ENCODE assay signal across 24 mouse cellular contexts in genomic region chr10:19724158-19724832, GRCm38 (mm10). TPM values are rescaled to one million over a fixed set of nuclear protein-coding genes. Genes with fewer than 3 reads are reported as not detected.
DNase-seq lines count a peak whose midpoint lies in the region; ATAC-seq and TF ChIP-seq lines count a peak whose summit lies in the region.
"Had no signal": no experiment of that assay in that cellular context is flagged by ENCODE, and none has a peak within 500 bp of the region (broad histone marks: within the 10 kb centered on the region; RNA-seq: fewer than 3 reads in every experiment).

No protein-coding gene starts in this region.

- no peaks in the 10 kb centered on the region for H3K4me1 ChIP-seq in liver, postnatal 0 days (ENCODE audit: insufficient read depth)
- H3K4me1 ChIP-seq in liver, embryonic 16.5 days (ENCODE audit: control insufficient read depth, low read depth, low read length), result no peaks in the 10 kb centered on the region; the same call in 1 of the 2 replicates
- H3K4me1 ChIP-seq: embryonic facial prominence, embryonic 12.5 days; forebrain, embryonic 15.5 days; hindbrain, embryonic 15.5 days; intestine, embryonic 15.5 days; neural tube, embryonic 12.5 days; stomach, embryonic 15.5 days had no signal

- no peaks in the 10 kb centered on the region for H3K36me3 ChIP-seq in liver, postnatal 0 days (replicated peaks; ENCODE audit: insufficient read depth, low read length)
- H3K36me3 ChIP-seq in liver, embryonic 16.5 days (ENCODE audit: control insufficient read depth, insufficient read depth), result no peaks in the 10 kb centered on the region
- H3K36me3 ChIP-seq: embryonic facial prominence, embryonic 12.5 days; forebrain, embryonic 15.5 days; G1E; hindbrain, embryonic 15.5 days; intestine, embryonic 15.5 days; neural tube, embryonic 12.5 days; stomach, embryonic 15.5 days had no signal

- WGBS in liver, postnatal 0 days (ENCODE audit: insufficient replicate concordance), result 75% methylated on average over 11 of the region's 11 CpGs
- 59% methylated on average over 11 of the region's 11 CpGs for WGBS in liver, embryonic 16.5 days (ENCODE audit: insufficient replicate concordance)

- no peak overlapping the region for H3K9ac ChIP-seq in liver, postnatal 0 days (replicated peaks)
- H3K9ac ChIP-seq in liver, embryonic 16.5 days (ENCODE audit: low read depth, low read length), result no peak overlapping the region
- H3K9ac ChIP-seq: embryonic facial prominence, embryonic 12.5 days; forebrain, embryonic 15.5 days; hindbrain, embryonic 15.5 days; intestine, embryonic 15.5 days; neural tube, embryonic 12.5 days; stomach, embryonic 15.5 days had no signal

- H3K9me3 ChIP-seq in liver, postnatal 0 days (ENCODE audit: low read length), result no peaks in the 10 kb centered on the region
- H3K9me3 ChIP-seq in liver, embryonic 16.5 days (replicated peaks; ENCODE audit: control insufficient read depth, low read length), result no peaks in the 10 kb centered on the region
- H3K9me3 ChIP-seq: embryonic facial prominence, embryonic 12.5 days; forebrain, embryonic 15.5 days; G1E; hindbrain, embryonic 15.5 days; intestine, embryonic 15.5 days; neural tube, embryonic 12.5 days; stomach, embryonic 15.5 days had no signal

- H3K27ac ChIP-seq in liver, postnatal 0 days (ENCODE audit: low read depth), result no peak overlapping the region
- H3K27ac ChIP-seq in liver, embryonic 16.5 days (ENCODE audit: low read length), result no peak overlapping the region
- H3K27ac ChIP-seq: embryonic facial prominence, embryonic 12.5 days; forebrain, embryonic 15.5 days; hindbrain, embryonic 15.5 days; intestine, embryonic 15.5 days; neural tube, embryonic 12.5 days; stomach, embryonic 15.5 days had no signal

- no peaks in the 10 kb centered on the region for H3K27me3 ChIP-seq in liver, postnatal 0 days (ENCODE audit: insufficient read depth, low read length)
- no peaks in the 10 kb centered on the region for H3K27me3 ChIP-seq in liver, embryonic 16.5 days (ENCODE audit: control insufficient read depth, insufficient read depth, low read depth, low read length)
- H3K27me3 ChIP-seq: embryonic facial prominence, embryonic 12.5 days; forebrain, embryonic 15.5 days; hindbrain, embryonic 15.5 days; intestine, embryonic 15.5 days; neural tube, embryonic 12.5 days; stomach, embryonic 15.5 days had no signal

- no peak overlapping the region for H3K4me3 ChIP-seq in liver, postnatal 0 days (ENCODE audit: low read depth, low read length)
- H3K4me3 ChIP-seq in liver, embryonic 16.5 days (ENCODE audit: low read depth, low read length), result no peak overlapping the region
- H3K4me3 ChIP-seq: embryonic facial prominence, embryonic 12.5 days; forebrain, embryonic 15.5 days; hindbrain, embryonic 15.5 days; intestine, embryonic 15.5 days; neural tube, embryonic 12.5 days; stomach, embryonic 15.5 days had no signal

- DNase-seq in liver, result peak; percentile 14
- DNase-seq in liver, postnatal 0 days, result no peak
- DNase-seq in right cerebral cortex, postnatal 4 days, result no peak
- no peak for DNase-seq in thymus, postnatal 0 days (ENCODE audit: low spot score)
- DNase-seq: adrenal gland, postnatal 25 days; cerebellum, adult 11-12 months; cerebellum, postnatal 14 days; kidney, adult 8-10 months; kidney, postnatal 10 days; lung, adult 18-20 months; lung, postnatal 10 days; midbrain, embryonic 14.5 days; thymus, adult 18-20 months; thymus, postnatal 4 days had no signal

- no peak overlapping the region for H3K4me2 ChIP-seq in liver, postnatal 0 days (ENCODE audit: low read depth, low read length)
- H3K4me2 ChIP-seq in liver, embryonic 16.5 days (ENCODE audit: low read depth, low read length), result no peak overlapping the region
- H3K4me2 ChIP-seq: embryonic facial prominence, embryonic 12.5 days; forebrain, embryonic 15.5 days; hindbrain, embryonic 15.5 days; intestine, embryonic 15.5 days; neural tube, embryonic 12.5 days; stomach, embryonic 15.5 days had no signal

- ATAC-seq in liver, postnatal 0 days, result no peak
- peak; percentile 85 for ATAC-seq in erythroid progenitor cell, adult 5-6 weeks (replicated peaks; ENCODE audit: low FRiP score, poor library complexity, severe bottlenecking)
- ATAC-seq in liver, embryonic 16.5 days (ENCODE audit: low read depth), result peak; percentile 78
- no peak for ATAC-seq in CD4-positive, CD25-positive, alpha-beta regulatory T cell, adult 4 months
- ATAC-seq: intestine, embryonic 15.5 days had no signal

- TF ChIP-seq CTCF in liver, postnatal 0 days (IDR thresholded peaks at IDR 0.05; ENCODE audit: low read depth), result no peak

- TF ChIP-seq EP300 in liver, postnatal 0 days (IDR thresholded peaks at IDR 0.05; ENCODE audit: low read depth), result no peak

RNA-seq across cellular contexts. Expression of gene Il20ra, which starts 11.9 kb away (rescaled TPM):
- 0.08 and 0.13 TPM in 2 replicates for polyA plus RNA-seq in liver, postnatal 0 days (2015; fragmentation: Nextera tagmentation; extraction: Ambion mirVana)
- total RNA-seq in erythroid progenitor cell, adult 5-6 weeks (2015; ENCODE audit: low replicate concordance), result not detected in 2 replicates
- not detected in 2 replicates for total RNA-seq in erythroid progenitor cell, adult 5-6 weeks (2017; ENCODE audit: low replicate concordance)
- 0.07 TPM in 1 of 2 replicates, not detected in the other for polyA plus RNA-seq in liver, embryonic 16.5 days (2015; fragmentation: Nextera tagmentation; extraction: Ambion mirVana)
- polyA plus RNA-seq in CD4-positive, CD25-positive, alpha-beta regulatory T cell, adult 4 months (2017; shearing (Covaris generic)), result not detected
- polyA plus RNA-seq in thymus, postnatal 0 days (2015; fragmentation: Nextera tagmentation; extraction: Ambion mirVana), result 0.60 and 1.1 TPM in 2 replicates
- polyA plus RNA-seq: G1E; neural tube, embryonic 12.5 days had no signal

Comparison
In these comparisons a context has a peak if more than half of its experiments do, and no peak if none do; other contexts are left out.
1. ATAC-seq: peak in erythroid progenitor cell, adult 5-6 weeks (single experiment) and liver, embryonic 16.5 days (single experiment); none in liver, postnatal 0 days (single experiment) and CD4-positive, CD25-positive, alpha-beta regulatory T cell, adult 4 months (single experiment).